Mouse (Mus musculus) C2C12 (cell line): ENCODE results near the gene Cdsn. TPM values are rescaled to one million over a fixed set of nuclear protein-coding genes. Genes with fewer than 3 reads are reported as not detected.

Source experiments
- H3K27me3 ChIP-seq: one replicate; pipeline ENCODE4 v1.6.1; 2011; ENCODE audit not compliant: control insufficient read depth, insufficient read depth, insufficient read length
- H3K36me3 ChIP-seq: one replicate; pipeline ENCODE4 v1.6.1; 2011; ENCODE audit not compliant: control insufficient read depth, insufficient read depth
- H3K4me3 ChIP-seq: one replicate; pipeline ENCODE4 v1.5.1; 2011; ENCODE audit warnings: mild to moderate bottlenecking, control low read depth; ENCODE audit not compliant: poor library complexity, insufficient read depth, severe bottlenecking
- H3K79me2 ChIP-seq: one replicate; pipeline ENCODE4 v1.6.1; 2011; ENCODE audit not compliant: control insufficient read depth, insufficient read depth
- H3K79me3 ChIP-seq: one replicate; pipeline ENCODE4 v1.6.1; 2011; ENCODE audit warnings: low read depth, control low read depth
- H3ac ChIP-seq: one replicate; pipeline ENCODE3; 2011; ENCODE audit warnings: low read depth; ENCODE audit not compliant: control insufficient read depth, insufficient read length
- CEBPB ChIP-seq: IDR thresholded peaks from one replicate; pipeline ENCODE4 v1.6.1; 2011; ENCODE audit warnings: low read depth, mild to moderate bottlenecking, control low read depth, moderate library complexity
- CTCF ChIP-seq: IDR thresholded peaks from one replicate; pipeline ENCODE4 v1.5.1; 2011; ENCODE audit not compliant: control insufficient read depth, insufficient read depth, insufficient read length
- FOSL1 ChIP-seq: IDR thresholded peaks from one replicate; pipeline ENCODE4 v1.8.0; 2011; ENCODE audit warnings: mild to moderate bottlenecking, low read length; ENCODE audit not compliant: poor library complexity, insufficient read depth, severe bottlenecking
- MAX ChIP-seq: IDR thresholded peaks from one replicate; pipeline ENCODE4 v1.6.1; 2011; ENCODE audit warnings: mild to moderate bottlenecking, control low read depth
- MYOD1 ChIP-seq: IDR thresholded peaks from one replicate; pipeline ENCODE4 v1.6.1; 2011; ENCODE audit warnings: low read depth; ENCODE audit not compliant: control insufficient read depth, insufficient read length
- MYOG ChIP-seq: IDR thresholded peaks from one replicate; pipeline ENCODE4 v1.6.1; 2011; ENCODE audit not compliant: control insufficient read depth, insufficient read length; ENCODE audit errors: extremely low read depth
- USF1 ChIP-seq: IDR thresholded peaks from one replicate; pipeline ENCODE4 v1.6.1; 2011; ENCODE audit warnings: low read depth, mild to moderate bottlenecking, control low read depth, moderate library complexity
- polyA plus RNA-seq: library from polyadenylated mRNA; unstranded; fragments of >200 nt; fragmentation: generic; extraction: Trizol; gene quantifications from one replicate; pipeline ENCODE4 v1.2.1, GENCODE M21; 2012; ENCODE audit warnings: missing spikeins

The Cdsn gene
- polyA plus RNA-seq, 1 experiment, result 2.0 TPM

DNA sequence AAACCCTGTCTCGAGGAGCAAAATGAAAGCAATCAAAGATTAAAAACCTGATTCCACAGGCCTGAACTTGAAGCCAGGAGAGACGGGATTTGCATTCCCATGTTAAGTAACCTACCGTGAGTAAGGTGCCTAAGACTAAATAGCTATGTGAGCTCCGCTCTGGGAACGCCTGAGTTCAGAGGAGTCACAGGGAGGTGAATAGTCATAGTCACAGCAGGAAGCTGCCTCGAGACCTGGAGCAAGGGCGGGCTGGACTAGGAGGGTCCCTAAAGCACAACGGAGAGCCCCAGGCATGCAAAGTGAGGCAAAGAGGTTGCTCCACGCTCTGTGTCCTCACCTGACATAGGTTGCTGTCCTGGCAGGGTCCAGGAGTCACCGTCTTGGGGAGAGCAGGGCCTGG is 12.4 kb upstream of the Cdsn start:
- no peak for TF ChIP-seq MAX
- TF ChIP-seq MYOD1, result no peak
- no peak for TF ChIP-seq USF1
- no peak for TF ChIP-seq FOSL1
- TF ChIP-seq CTCF, result no peak
- TF ChIP-seq CEBPB, result no peak
- no peak for TF ChIP-seq MYOG
- H3K4me3 ChIP-seq, result no peak overlapping the region
- H3K79me3 ChIP-seq, result no peaks in the 10 kb centered on the region
- no peaks in the 10 kb centered on the region for H3K79me2 ChIP-seq
- H3K36me3 ChIP-seq, result no peaks in the 10 kb centered on the region
- no peak overlapping the region for H3ac ChIP-seq
- no peaks in the 10 kb centered on the region for H3K27me3 ChIP-seq

DNA sequence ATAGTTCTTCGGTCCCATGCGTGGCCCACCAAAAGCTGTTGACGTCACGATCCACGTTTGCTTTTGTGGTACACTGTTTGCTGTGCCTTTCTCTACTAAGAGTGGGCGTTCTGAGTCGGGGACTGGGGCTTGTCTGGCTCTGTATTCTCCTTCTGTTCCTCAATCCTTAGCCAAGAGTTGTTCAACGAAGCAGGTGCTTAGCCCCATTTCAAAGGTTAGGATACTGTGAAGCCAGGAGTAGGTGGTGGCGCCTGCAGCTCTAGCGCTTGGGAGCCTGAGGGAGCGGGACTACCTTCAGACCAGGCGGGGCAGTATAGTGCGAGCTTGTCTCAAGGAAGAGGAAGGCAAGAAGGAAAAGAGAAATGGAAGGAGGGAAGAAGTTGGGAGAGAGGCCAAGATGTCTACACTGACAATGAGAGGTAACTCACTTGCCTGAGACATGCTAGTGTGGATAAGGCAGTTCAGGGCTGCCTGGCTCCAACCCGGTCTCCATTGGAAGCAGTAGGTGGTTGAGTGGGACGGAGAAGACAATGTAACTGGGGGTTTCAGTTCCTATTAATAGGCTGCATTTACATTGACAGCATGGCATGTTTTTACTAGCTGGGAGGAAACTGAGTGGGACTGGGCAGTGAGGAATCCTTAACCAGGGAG is 9.0 kb upstream of the Cdsn start:
- no peak overlapping the region for H3ac ChIP-seq
- H3K79me2 ChIP-seq, result no peaks in the 10 kb centered on the region
- no peaks in the 10 kb centered on the region for H3K36me3 ChIP-seq
- no peak for TF ChIP-seq CTCF
- no peak for TF ChIP-seq MYOG
- no peak for TF ChIP-seq MYOD1
- no peak for TF ChIP-seq CEBPB
- TF ChIP-seq FOSL1, result no peak
- TF ChIP-seq MAX, result no peak
- no peak for TF ChIP-seq USF1
- H3K4me3 ChIP-seq, result no peak overlapping the region
- H3K79me3 ChIP-seq, result no peaks in the 10 kb centered on the region
- H3K27me3 ChIP-seq, result no peaks in the 10 kb centered on the region

DNA sequence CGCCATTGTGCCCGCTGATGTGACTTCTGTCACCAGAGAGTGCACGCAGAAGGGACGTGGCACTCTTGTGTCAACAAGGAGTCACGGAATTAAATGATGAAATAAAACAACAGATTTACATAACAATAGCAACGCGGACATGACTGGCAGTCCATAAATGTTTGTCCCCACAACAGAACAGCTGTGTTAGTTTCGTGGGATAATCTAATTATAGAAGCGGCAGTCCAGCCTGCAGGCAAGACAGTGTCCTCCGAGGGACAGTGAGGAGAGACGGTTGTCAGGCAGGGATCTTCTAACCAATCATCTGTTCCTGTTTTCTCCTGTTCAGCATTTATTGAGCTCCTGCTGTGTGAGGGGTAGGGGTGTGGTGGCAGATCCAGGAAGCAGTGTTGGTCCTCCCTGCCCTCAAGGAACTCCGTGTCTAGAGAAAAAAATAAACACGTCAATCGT is 8.5 kb upstream of the Cdsn start:
- Histone ChIP-seq H3K79me2 (no peaks in the 10 kb centered on the region), H3K4me3 (no peak overlapping the region), H3K27me3 (no peaks in the 10 kb centered on the region), H3ac (no peak overlapping the region), H3K79me3 (no peaks in the 10 kb centered on the region), H3K36me3 (no peaks in the 10 kb centered on the region)
- TF ChIP-seq CEBPB, result no peak
- TF ChIP-seq MYOG, result no peak
- TF ChIP-seq CTCF, result no peak
- TF ChIP-seq FOSL1, result no peak

DNA sequence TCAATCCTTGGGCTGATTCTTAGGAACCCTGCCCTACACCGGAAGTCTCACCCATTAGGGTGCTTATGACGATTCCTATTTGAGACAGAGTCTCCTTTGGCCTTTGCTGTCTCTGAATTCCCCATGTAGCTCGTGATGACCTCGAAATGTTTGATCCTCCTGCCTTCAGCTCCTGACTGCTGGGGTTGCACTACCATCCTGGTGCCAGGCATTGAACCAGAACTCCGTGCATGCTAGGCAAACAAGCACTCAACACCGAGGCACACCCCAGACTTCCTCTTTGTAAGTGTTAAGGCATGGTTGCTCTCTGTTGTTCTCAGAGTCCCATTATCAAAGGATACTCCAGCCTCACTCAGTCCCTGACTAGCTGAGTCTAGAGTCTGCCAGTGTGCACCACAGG is 7.9 kb upstream of the Cdsn start:
- no peaks in the 10 kb centered on the region for H3K27me3 ChIP-seq
- no peaks in the 10 kb centered on the region for H3K79me2 ChIP-seq
- H3K36me3 ChIP-seq, result no peaks in the 10 kb centered on the region
- no peak overlapping the region for H3ac ChIP-seq
- no peaks in the 10 kb centered on the region for H3K79me3 ChIP-seq
- H3K4me3 ChIP-seq, result no peak overlapping the region
- TF ChIP-seq CTCF (no peak), CEBPB (no peak)

DNA sequence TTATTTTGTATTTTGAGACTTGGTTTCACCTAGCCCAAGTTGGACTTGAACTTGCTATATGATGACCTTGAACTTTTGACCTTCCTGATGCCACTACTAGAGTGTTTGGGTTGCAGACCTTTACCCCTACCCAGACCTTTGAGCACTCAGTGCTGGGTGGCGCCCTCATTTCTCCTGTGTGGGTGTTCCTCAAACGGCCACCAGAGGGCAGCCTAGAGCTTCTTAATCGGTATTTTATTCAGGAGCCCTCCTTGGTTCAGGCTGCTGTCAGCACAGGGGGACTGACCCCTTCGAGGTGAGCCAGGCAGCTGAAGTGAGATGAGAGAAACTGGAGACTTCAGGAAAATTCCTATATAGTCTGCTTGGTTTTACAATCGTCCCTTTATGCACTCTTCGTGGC is 7.2 kb upstream of the Cdsn start:
- Histone ChIP-seq H3K36me3 (no peaks in the 10 kb centered on the region), H3K79me2 (no peaks in the 10 kb centered on the region), H3K27me3 (no peaks in the 10 kb centered on the region), H3ac (no peak overlapping the region), H3K79me3 (no peaks in the 10 kb centered on the region), H3K4me3 (no peak overlapping the region)
- TF ChIP-seq MAX (no peak), CEBPB (no peak), CTCF (peak; percentile 36), MYOG (no peak)

DNA sequence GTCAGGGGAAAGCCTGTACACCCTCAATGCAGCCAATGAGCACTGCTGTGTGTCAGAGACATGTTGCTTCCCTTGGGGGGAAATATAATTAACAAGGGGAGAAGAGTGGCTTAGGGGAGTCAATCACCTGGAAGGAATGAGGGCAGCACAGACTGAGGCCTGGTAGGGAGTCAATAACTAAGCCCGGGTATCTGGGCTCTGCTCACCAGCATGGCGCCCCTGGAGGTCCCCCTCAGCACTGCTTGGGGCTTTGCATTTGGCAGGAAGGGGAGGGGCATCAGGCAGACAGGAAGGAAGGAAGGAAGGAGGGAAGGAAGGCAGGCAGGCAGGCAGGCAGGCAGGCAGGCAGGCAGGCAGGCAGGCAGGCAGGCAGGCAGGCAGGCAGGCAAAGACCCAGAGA is 4.5 kb upstream of the Cdsn start:
- no peaks in the 10 kb centered on the region for H3K79me2 ChIP-seq
- no peak overlapping the region for H3ac ChIP-seq
- no peaks in the 10 kb centered on the region for H3K36me3 ChIP-seq
- no peaks in the 10 kb centered on the region for H3K79me3 ChIP-seq
- H3K4me3 ChIP-seq, result no peak overlapping the region
- no peaks in the 10 kb centered on the region for H3K27me3 ChIP-seq
- TF ChIP-seq MAX, result no peak
- TF ChIP-seq FOSL1, result no peak
- no peak for TF ChIP-seq MYOD1
- no peak for TF ChIP-seq MYOG
- no peak for TF ChIP-seq CEBPB
- TF ChIP-seq USF1, result no peak
- TF ChIP-seq CTCF, result no peak
